Mouse (Mus musculus) ES-E14 (cell line): ENCODE measurements around the gene Ube2b.

Source experiments
- CHD2 ChIP-seq: IDR thresholded peaks from 2 replicates; pipeline ENCODE4 v1.6.1; 2014; ENCODE audit warnings: mild to moderate bottlenecking, low read depth, low read length, inconsistent platforms
- HCFC1 ChIP-seq: IDR thresholded peaks from 2 replicates; pipeline ENCODE4 v1.6.1; 2012; ENCODE audit warnings: low read length, inconsistent platforms, borderline replicate concordance; ENCODE audit not compliant: insufficient read depth
- MAFK ChIP-seq: IDR thresholded peaks from 2 replicates; pipeline ENCODE4 v1.6.1; 2014; ENCODE audit warnings: mild to moderate bottlenecking, low read depth, low read length, inconsistent platforms; ENCODE audit not compliant: insufficient read depth
- ZC3H11A ChIP-seq: IDR thresholded peaks from 2 replicates; pipeline ENCODE4 v1.6.1; 2012; ENCODE audit warnings: low read depth, mild to moderate bottlenecking, inconsistent platforms, low read length, borderline replicate concordance
- ZNF384 ChIP-seq: IDR thresholded peaks from 2 replicates; pipeline ENCODE4 v1.6.1; 2012; ENCODE audit warnings: low read depth, low read length, inconsistent platforms

DNA sequence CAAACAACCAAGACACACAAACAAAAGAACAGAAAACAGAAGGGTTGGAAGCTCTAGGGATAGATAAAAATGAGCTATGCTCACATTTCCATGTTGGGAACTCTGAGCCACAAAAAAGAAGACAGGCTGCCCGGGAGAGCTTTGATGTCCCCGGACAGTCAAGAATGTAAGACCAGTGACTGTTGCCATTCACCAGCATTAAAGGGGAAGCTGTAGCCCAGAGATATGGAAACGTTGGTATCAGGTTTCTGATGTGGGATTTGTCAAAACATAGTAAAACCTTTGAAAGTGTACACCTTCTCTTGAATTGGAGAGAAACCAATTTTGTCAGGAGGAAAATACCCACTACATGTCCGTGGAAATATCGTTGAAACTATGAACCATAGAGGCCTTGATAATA, 41.1 kb downstream of the Ube2b start:
- TF ChIP-seq ZNF384 (no peak), ZC3H11A (no peak), CHD2 (no peak), MAFK (no peak), HCFC1 (no peak)
